Mouse (Mus musculus): Measurements from ENCODE around the gene Dennd1b. TPM values are rescaled to one million over a fixed set of nuclear protein-coding genes. Genes with fewer than 3 reads are reported as not detected.

Gene Dennd1b
- polyA plus RNA-seq, 1 experiment from 2014 or later: 6.7 TPM

- WGBS: 65% methylated on average over 8 of the region's 8 CpGs
- ATAC-seq (ENCODE audit: insufficient number of reproducible peaks, low FRiP score, low TSS enrichment, low read depth): no peak
Measured at GRCm38 (mm10) chr1:139025882-139026645, 62.8 kb downstream of the Dennd1b start.

GRCm38 (mm10) chr1:139029521-139029920 lies 66.3 kb downstream of the Dennd1b start:
- H3K4me2 ChIP-seq (replicated peaks): no peak overlapping the region
- H3K4me1 ChIP-seq: no peaks in the 10 kb centered on the region
- H3K9me3 ChIP-seq (replicated peaks): no peaks in the 10 kb centered on the region
- no peaks in the 10 kb centered on the region for H3K27me3 ChIP-seq
- ATAC-seq (ENCODE audit: insufficient number of reproducible peaks, low FRiP score, low TSS enrichment, low read depth): no peak
- H3K36me3 ChIP-seq: no peaks in the 10 kb centered on the region
- no peak overlapping the region for H3K27ac ChIP-seq (replicated peaks)
- no peak overlapping the region for H3K9ac ChIP-seq
- H3K4me3 ChIP-seq (replicated peaks): no peak overlapping the region

More at GRCm38 (mm10) chr1:139025882-139026645, 62.8 kb downstream of the Dennd1b start:
- H3K9ac ChIP-seq: no peak overlapping the region
- no peaks in the 10 kb centered on the region for H3K4me1 ChIP-seq
- no peak overlapping the region for H3K27ac ChIP-seq (replicated peaks)
- H3K4me3 ChIP-seq (replicated peaks): no peak overlapping the region
- H3K4me2 ChIP-seq (replicated peaks): no peak overlapping the region
- H3K9me3 ChIP-seq (replicated peaks): no peaks in the 10 kb centered on the region
- H3K36me3 ChIP-seq: no peaks in the 10 kb centered on the region
- H3K27me3 ChIP-seq: no peaks in the 10 kb centered on the region

GRCm38 (mm10) chr1:139032411-139032810 lies 69.2 kb downstream of the Dennd1b start:
- ATAC-seq (ENCODE audit: insufficient number of reproducible peaks, low FRiP score, low TSS enrichment, low read depth): no peak
- Histone ChIP-seq H3K27ac (replicated peaks) (no peak overlapping the region), H3K4me2 (replicated peaks) (no peak overlapping the region), H3K4me3 (replicated peaks) (no peak overlapping the region), H3K4me1 (no peaks in the 10 kb centered on the region), H3K36me3 (no peaks in the 10 kb centered on the region), H3K27me3 (no peaks in the 10 kb centered on the region), H3K9ac (no peak overlapping the region), H3K9me3 (replicated peaks) (no peaks in the 10 kb centered on the region)
- 68% methylated on average over 1 of the region's 1 CpGs for WGBS

- Histone ChIP-seq H3K4me1 (no peaks in the 10 kb centered on the region), H3K36me3 (no peaks in the 10 kb centered on the region), H3K4me3 (replicated peaks) (no peak overlapping the region), H3K4me2 (replicated peaks) (no peak overlapping the region), H3K9me3 (replicated peaks) (no peaks in the 10 kb centered on the region), H3K9ac (no peak overlapping the region), H3K27me3 (no peaks in the 10 kb centered on the region), H3K27ac (replicated peaks) (no peak overlapping the region)
- WGBS: 55% methylated on average over 4 of the region's 4 CpGs
- ATAC-seq (ENCODE audit: insufficient number of reproducible peaks, low FRiP score, low TSS enrichment, low read depth): no peak
Measured at GRCm38 (mm10) chr1:139035141-139035540, 71.9 kb downstream of the Dennd1b start.

- no peaks in the 10 kb centered on the region for H3K9me3 ChIP-seq (replicated peaks)
- H3K4me3 ChIP-seq (replicated peaks): no peak overlapping the region
- H3K9ac ChIP-seq: no peak overlapping the region
- H3K4me2 ChIP-seq (replicated peaks): no peak overlapping the region
- H3K4me1 ChIP-seq: no peaks in the 10 kb centered on the region
- WGBS: 82% methylated on average over 1 of the region's 1 CpGs
- no peak for ATAC-seq (ENCODE audit: insufficient number of reproducible peaks, low FRiP score, low TSS enrichment, low read depth)
- no peaks in the 10 kb centered on the region for H3K36me3 ChIP-seq
- no peak overlapping the region for H3K27ac ChIP-seq (replicated peaks)
- H3K27me3 ChIP-seq: no peaks in the 10 kb centered on the region
Measured at GRCm38 (mm10) chr1:139036302-139036701, 73.1 kb downstream of the Dennd1b start.

GRCm38 (mm10) chr1:139036768-139037507 lies 73.7 kb downstream of the Dennd1b start:
- Histone ChIP-seq H3K4me2 (replicated peaks) (no peak overlapping the region), H3K4me1 (no peaks in the 10 kb centered on the region), H3K4me3 (replicated peaks) (no peak overlapping the region), H3K36me3 (no peaks in the 10 kb centered on the region), H3K27me3 (no peaks in the 10 kb centered on the region), H3K9ac (no peak overlapping the region), H3K9me3 (replicated peaks) (no peaks in the 10 kb centered on the region), H3K27ac (replicated peaks) (no peak overlapping the region)
- ATAC-seq (ENCODE audit: insufficient number of reproducible peaks, low FRiP score, low TSS enrichment, low read depth): no peak
- WGBS: 51% methylated on average over 7 of the region's 7 CpGs

GRCm38 (mm10) chr1:139038074-139038473 lies 74.8 kb downstream of the Dennd1b start:
- 25% methylated on average over 4 of the region's 4 CpGs for WGBS
- H3K4me2 ChIP-seq (replicated peaks): no peak overlapping the region
- H3K4me3 ChIP-seq (replicated peaks): no peak overlapping the region
- no peak overlapping the region for H3K27ac ChIP-seq (replicated peaks)
- H3K9ac ChIP-seq: no peak overlapping the region
- no peaks in the 10 kb centered on the region for H3K36me3 ChIP-seq
- no peaks in the 10 kb centered on the region for H3K27me3 ChIP-seq
- ATAC-seq (ENCODE audit: insufficient number of reproducible peaks, low FRiP score, low TSS enrichment, low read depth): no peak
- no peaks in the 10 kb centered on the region for H3K9me3 ChIP-seq (replicated peaks)
- no peaks in the 10 kb centered on the region for H3K4me1 ChIP-seq

- Histone ChIP-seq H3K27me3 (no peaks in the 10 kb centered on the region), H3K9me3 (replicated peaks) (no peaks in the 10 kb centered on the region), H3K9ac (no peak overlapping the region), H3K4me1 (no peaks in the 10 kb centered on the region), H3K27ac (replicated peaks) (no peak overlapping the region), H3K36me3 (no peaks in the 10 kb centered on the region), H3K4me3 (replicated peaks) (no peak overlapping the region), H3K4me2 (replicated peaks) (no peak overlapping the region)
- no peak for ATAC-seq (ENCODE audit: insufficient number of reproducible peaks, low FRiP score, low TSS enrichment, low read depth)
- 40% methylated on average over 3 of the region's 3 CpGs for WGBS
Measured at GRCm38 (mm10) chr1:139038620-139039019, 75.4 kb downstream of the Dennd1b start.

GRCm38 (mm10) chr1:139039529-139040230 lies 76.4 kb downstream of the Dennd1b start:
- Histone ChIP-seq H3K9me3 (replicated peaks) (no peaks in the 10 kb centered on the region), H3K4me2 (replicated peaks) (no peak overlapping the region), H3K36me3 (no peaks in the 10 kb centered on the region), H3K27ac (replicated peaks) (no peak overlapping the region), H3K9ac (no peak overlapping the region), H3K4me1 (no peaks in the 10 kb centered on the region), H3K4me3 (replicated peaks) (no peak overlapping the region), H3K27me3 (no peaks in the 10 kb centered on the region)
- ATAC-seq (ENCODE audit: insufficient number of reproducible peaks, low FRiP score, low TSS enrichment, low read depth): no peak
- WGBS: 59% methylated on average over 7 of the region's 7 CpGs

- H3K27ac ChIP-seq (replicated peaks): no peak overlapping the region
- H3K36me3 ChIP-seq: no peaks in the 10 kb centered on the region
- no peaks in the 10 kb centered on the region for H3K4me1 ChIP-seq
- no peak overlapping the region for H3K4me2 ChIP-seq (replicated peaks)
- no peaks in the 10 kb centered on the region for H3K9me3 ChIP-seq (replicated peaks)
- 43% methylated on average over 6 of the region's 6 CpGs for WGBS
- no peaks in the 10 kb centered on the region for H3K27me3 ChIP-seq
- ATAC-seq (ENCODE audit: insufficient number of reproducible peaks, low FRiP score, low TSS enrichment, low read depth): no peak
- H3K4me3 ChIP-seq (replicated peaks): no peak overlapping the region
- no peak overlapping the region for H3K9ac ChIP-seq
Measured at GRCm38 (mm10) chr1:139049075-139049474, 85.8 kb downstream of the Dennd1b start.

- H3K27me3 ChIP-seq: no peaks in the 10 kb centered on the region
- no peaks in the 10 kb centered on the region for H3K9me3 ChIP-seq (replicated peaks)
- no peaks in the 10 kb centered on the region for H3K36me3 ChIP-seq
- no peak overlapping the region for H3K9ac ChIP-seq
- 64% methylated on average over 11 of the region's 11 CpGs for WGBS
- ATAC-seq (ENCODE audit: insufficient number of reproducible peaks, low FRiP score, low TSS enrichment, low read depth): no peak
- H3K4me3 ChIP-seq (replicated peaks): no peak overlapping the region
- no peaks in the 10 kb centered on the region for H3K4me1 ChIP-seq
- no peak overlapping the region for H3K4me2 ChIP-seq (replicated peaks)
- H3K27ac ChIP-seq (replicated peaks): no peak overlapping the region
Measured at GRCm38 (mm10) chr1:139049881-139050472, 86.7 kb downstream of the Dennd1b start.
